Mouse (Mus musculus) heart, adult 2 months (tissue): ENCODE measurements at regions not wholly inside any gene's neighbourhood (a gene's known extent, or its start where the extent isn't known, plus 50 kb on each side); places are given as distances from the start of the nearest gene placed in this dataset.

ENCODE experiments used
- CTCF ChIP-seq: fragments of 200-600 bp; IDR thresholded peaks from 2 replicates; pipeline ENCODE4 v1.8.1; 2022; ENCODE audit warnings: antibody characterized with exemption, mild to moderate bottlenecking, moderate library complexity
- EP300 ChIP-seq: fragments of 200-500 bp; IDR thresholded peaks from 2 replicates; pipeline ENCODE4 v1.6.1; 2011; ENCODE audit warnings: low read depth, low read length, control low read depth; ENCODE audit not compliant: insufficient read depth

- TF ChIP-seq CTCF (peak; percentile 39), EP300 (no peak)
Observed at GRCm38 (mm10) chr12:30450614-30451013, 77.4 kb upstream of the Sntg2 start.
